Mouse (Mus musculus) urinary bladder, postnatal 14 days (tissue): ENCODE results near the gene Casp3.
A peak's percentile ranks its signal among the peaks of the same experiment; 100 is the strongest.

Experiments used
- DNase-seq: peaks from one replicate; pipeline ENCODE4 v3.0.0; 2021; ENCODE audit warnings: low spot score

The Casp3 gene

DNA sequence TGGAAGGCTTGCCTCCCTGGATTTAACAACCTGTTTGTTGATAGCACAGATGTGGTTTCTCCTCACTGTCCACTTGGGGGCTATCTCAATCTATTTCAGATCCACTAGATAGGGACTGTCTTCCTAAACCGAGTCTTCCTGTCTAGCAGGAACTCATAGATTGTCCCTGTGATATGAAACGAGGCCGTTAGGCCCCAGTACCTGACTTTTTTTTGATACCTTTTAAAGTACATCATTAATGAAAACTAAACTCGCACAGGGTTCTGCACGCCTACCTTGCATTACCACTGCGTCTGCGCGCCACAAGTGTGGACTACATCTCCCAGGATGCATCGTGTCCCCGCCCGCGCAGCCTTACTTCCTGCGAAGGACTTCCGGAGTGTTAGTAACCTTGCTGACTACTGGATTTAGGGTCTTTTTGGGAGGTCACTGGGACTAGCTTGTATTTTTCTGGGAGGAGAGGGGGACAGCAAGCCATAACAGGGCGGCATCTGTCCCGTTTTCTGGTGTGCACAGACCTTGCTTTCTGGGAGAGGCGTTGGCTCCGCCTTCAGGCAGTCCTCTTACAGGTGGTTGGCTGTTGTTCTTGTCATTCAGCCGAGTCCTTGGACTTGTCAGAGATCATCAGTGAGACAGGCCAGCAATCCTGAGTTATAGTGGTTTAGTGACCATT is 69.7 kb downstream of the Casp3 start:
- DNase-seq = peak; percentile 93
